Mouse (Mus musculus) MN1 (cell line): ENCODE measurements around the gene Zfp593.

Experiments
- DNase-seq: peaks from one replicate; pipeline ENCODE4 v3.0.0-alpha.2; 2016; ENCODE audit warnings: low spot score

The Zfp593 gene

DNA sequence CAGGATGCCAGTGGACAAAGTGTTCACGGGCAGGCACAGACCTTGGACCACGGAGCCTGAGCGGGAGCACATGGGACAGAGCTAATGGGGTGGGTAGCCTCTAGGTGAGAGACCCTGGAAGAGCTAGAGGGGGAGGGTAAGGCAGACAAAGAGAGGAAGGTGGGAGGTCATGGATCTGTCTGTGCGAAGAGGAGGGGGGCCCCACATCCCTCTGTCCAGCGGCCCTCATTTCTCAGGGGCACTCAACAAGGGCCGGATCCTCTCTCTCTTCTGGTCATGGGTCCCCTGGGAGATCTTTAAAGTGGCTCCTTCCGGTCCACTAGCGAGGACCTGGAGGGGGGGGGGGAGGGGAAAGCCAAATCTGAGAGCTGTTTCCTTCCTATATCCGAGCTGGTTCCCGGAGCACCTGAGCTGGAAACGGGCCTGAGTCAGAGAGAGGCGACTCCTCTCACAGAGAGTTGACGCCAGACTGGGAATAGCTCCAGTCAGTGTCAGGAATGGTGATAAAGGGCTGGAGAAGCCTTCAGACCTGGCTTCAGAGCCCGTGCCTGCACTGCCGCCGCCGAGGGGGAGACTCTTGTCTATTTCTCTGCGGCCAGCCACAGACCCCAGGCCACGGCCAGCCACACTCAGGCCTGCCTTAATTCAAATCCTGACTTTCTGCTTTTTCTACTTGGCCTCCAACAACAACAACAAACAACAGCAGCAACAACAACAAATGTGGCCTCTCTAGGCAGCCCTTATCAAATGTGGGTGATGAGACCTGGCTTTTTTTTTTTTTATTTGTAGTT, 11.2 kb upstream of the Zfp593 start:
- DNase-seq, result peak; percentile 74

- no peak for DNase-seq
These were observed 10.5 kb upstream of the Zfp593 start for GRCm38 (mm10) chr4:134255854-134256253.

- no peak for DNase-seq
These were observed 9.4 kb upstream of the Zfp593 start for GRCm38 (mm10) chr4:134254835-134255234.

- peak; percentile 69 for DNase-seq
These were observed 8.4 kb upstream of the Zfp593 start, which contains the start of gene Grrp1 for GRCm38 (mm10) chr4:134253722-134254324. Gene Grrp1, minus strand, starts transcription at chr4:134254106.

GRCm38 (mm10) chr4:134252911-134253721, 7.7 kb upstream of the Zfp593 start:
- DNase-seq, result no peak

DNA sequence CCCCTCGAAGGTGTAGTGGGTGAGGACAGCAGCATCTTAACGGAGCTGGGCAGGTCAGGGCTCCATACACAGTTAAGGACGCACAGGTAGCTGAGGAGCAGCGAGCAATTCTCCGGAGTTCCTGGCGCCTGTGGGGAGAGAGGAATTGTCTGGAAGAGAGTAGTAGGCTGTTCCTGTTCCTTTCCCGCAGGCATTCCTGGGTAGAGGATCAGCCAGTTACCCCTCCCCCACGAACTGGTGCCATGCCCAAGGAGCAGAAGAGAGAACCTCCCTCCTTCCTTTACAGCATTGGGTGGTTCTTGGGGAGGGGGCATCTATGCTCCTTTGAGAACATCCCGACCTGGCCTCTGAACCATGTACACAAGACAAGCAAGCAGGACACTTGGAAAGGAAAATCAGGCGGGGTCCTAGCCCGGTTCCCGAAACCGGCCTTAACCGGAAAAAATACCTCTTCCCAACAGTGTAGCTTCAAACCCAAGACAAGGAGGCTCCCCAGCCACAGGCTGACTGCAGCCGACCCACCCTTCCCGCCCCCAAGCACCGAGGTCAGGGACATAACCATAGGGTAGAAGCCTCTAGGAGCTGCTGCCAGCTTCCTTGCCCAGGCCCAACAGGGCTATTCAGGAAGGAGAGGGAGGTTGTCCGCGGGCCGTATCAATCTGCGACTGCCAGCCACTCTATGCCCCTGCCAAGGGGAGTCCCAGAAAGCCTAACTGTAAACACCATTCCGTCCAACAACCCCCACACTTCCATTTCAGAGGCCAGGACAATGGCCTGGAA, 6.9 kb upstream of the Zfp593 start:
- no peak for DNase-seq

- DNase-seq, result no peak
These were observed 6.1 kb upstream of the Zfp593 start for GRCm38 (mm10) chr4:134251241-134252130.

DNA sequence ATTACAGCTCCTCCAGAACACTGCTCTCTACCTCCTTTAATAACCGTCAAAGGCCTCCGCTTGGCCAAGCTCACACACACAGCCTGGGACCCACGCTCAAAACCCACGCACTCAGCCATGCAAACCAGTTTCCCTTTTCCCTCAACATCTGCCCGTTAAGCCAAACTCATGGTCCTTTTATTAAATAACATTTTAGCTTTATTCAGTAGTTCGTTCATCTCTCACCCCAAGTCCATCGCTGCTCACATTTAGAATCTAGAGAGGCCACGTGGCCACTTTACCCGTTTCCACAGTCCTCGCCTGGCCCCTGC, 5.5 kb upstream of the Zfp593 start:
- no peak for DNase-seq

DNA sequence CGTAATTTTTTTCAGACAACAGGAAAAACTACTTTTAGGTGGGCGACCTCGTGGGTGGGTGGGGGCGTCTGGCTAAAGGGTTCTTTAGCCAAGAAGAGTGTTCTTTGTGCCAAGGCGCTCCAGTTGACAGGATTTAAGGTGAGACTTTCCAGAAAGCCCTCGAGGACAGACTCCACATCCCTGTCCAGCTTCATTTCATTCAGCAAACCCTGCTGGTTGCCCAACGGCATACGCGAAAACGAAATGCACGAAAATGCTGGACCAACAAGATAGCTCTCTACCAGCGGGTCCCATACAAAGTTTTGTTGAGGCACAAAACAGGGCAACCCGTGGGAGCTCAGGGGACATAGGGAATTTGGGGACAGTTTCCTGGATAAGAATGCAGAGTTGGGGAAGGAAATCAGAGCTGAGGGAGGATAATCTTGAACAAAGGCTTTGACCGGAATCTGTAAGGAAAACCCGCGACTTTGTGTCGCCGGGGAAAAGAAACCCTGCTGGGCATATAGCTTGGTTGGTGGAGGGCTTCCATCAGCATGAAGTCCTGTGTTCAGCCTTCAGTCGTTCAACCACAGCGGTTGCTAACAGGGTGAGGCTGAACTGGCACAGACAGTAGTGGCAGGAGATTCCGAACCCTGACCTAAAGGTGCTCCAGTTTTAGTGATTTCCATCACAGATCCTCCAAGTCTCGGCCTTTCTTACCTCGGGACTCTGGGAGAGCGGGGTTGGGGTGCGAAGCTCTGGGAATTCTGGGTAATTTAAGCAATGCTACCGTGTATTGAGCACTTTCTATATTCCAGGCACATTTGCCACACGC, 4.9 kb upstream of the Zfp593 start:
- DNase-seq, result no peak

DNA sequence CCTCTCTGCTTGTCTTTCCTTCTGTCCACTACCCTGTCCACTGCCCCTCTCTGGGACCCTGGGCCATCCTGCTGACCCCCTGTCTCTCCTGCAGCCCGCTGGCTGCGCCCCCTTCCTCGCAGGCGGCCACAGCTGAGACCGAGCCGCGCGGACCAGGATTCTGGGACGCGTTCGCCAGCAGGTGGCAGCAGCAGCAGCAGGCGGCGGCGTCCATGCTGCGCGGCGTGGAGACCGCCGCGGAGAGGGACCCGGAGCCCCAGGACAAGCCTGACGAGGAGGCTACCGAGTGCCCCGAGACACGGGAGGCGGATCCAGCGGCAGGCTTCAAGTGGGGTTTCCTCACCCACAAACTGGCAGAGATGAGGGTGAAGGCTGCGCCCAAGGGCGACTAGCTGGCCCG, 4.3 kb upstream of the Zfp593 start:
- peak; percentile 63 for DNase-seq

- DNase-seq, result no peak
These were observed 1.4 kb upstream of the Zfp593 start, which contains the start of gene Gm30191 for GRCm38 (mm10) chr4:134246719-134247258. Gene Gm30191, plus strand, starts transcription at chr4:134246935.

- DNase-seq, result peak; percentile 75
These were observed 864 bp upstream of the Zfp593 start for GRCm38 (mm10) chr4:134246256-134246655.

- peak; percentile 83 for DNase-seq
These were observed 1.7 kb downstream of the Zfp593 start, which contains the start of gene E130218I03Rik for GRCm38 (mm10) chr4:134243516-134244250. Gene E130218I03Rik, plus strand, starts transcription at chr4:134243662.

GRCm38 (mm10) chr4:134238686-134239085, 6.7 kb downstream of the Zfp593 start:
- peak; percentile 35 for DNase-seq

DNA sequence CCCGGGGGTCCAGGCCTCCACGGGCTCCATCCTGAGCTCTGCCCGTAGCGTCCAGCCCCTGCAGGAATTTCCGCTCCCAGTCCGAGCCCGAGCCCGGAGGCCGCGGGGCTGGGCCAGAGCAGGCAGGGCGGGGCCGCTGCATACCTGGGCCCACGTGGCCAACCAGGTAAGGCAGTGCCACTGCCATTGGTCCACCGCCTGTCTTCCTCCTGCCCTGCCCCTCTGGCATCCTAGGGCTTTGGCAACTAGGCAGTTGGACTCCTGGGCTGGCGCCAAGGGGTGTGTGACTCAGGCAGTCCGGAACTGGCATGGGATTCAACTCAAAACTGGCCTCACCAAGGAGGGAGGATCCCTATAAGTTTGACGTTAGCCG, 7.1 kb downstream of the Zfp593 start, which contains the start of gene Cnksr1:
Cnksr1 (minus strand) TSS at position 121 of the 373 bp plus-strand sequence.
- peak; percentile 86 for DNase-seq

GRCm38 (mm10) chr4:134237582-134238278, 7.7 kb downstream of the Zfp593 start:
- DNase-seq, result no peak

DNA sequence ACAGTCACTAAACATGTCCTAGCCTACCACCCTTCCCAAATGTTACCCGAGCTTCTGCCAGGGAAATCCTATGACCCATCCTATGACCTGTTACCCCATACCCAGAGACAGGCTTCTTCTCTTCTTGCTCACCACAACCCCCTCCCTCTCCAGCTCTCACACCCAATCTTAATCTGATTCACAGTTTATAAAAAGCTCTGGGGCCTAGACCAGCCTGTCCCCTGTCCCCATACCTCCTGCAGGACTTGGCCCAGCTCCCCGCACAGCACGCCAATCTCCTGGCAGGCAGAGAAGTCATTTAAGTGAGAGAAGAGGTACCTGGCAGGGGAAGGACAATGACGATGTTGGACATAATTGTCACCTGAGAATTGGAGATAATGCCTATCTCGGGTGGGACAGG, 10.5 kb downstream of the Zfp593 start:
- no peak for DNase-seq

- DNase-seq, result no peak
These were observed 15.0 kb downstream of the Zfp593 start for GRCm38 (mm10) chr4:134230431-134230830.
